Mouse (Mus musculus): ENCODE measurements at regions not wholly inside any gene's neighbourhood (a gene's known extent, or its start where the extent isn't known, plus 50 kb on each side); places are given as distances from the start of the nearest gene placed in this dataset.

- TF ChIP-seq POLR2A (IDR thresholded peaks at IDR 0.05; ENCODE audit: low read depth, low read length) (no peak), CTCF (IDR thresholded peaks at IDR 0.05; ENCODE audit: extremely low read depth, insufficient read length, insufficient replicate concordance, low read depth, low read length) (no peak)
Measured at GRCm38 (mm10) chr11:22698057-22698941, 162.5 kb downstream of the B3gnt2 start.
